Mouse (Mus musculus): ENCODE results near the gene Zfp3. TPM values are rescaled to one million over a fixed set of nuclear protein-coding genes. Genes with fewer than 3 reads are reported as not detected.

The Zfp3 gene
- 3.5 TPM for polyA plus RNA-seq (2014; fragmentation: Illumina TruSeq; extraction: RNeasy Lipid Tissue Mini Kit (QIAGEN cat#74804); ENCODE audit: low read depth, low replicate concordance)

DNA sequence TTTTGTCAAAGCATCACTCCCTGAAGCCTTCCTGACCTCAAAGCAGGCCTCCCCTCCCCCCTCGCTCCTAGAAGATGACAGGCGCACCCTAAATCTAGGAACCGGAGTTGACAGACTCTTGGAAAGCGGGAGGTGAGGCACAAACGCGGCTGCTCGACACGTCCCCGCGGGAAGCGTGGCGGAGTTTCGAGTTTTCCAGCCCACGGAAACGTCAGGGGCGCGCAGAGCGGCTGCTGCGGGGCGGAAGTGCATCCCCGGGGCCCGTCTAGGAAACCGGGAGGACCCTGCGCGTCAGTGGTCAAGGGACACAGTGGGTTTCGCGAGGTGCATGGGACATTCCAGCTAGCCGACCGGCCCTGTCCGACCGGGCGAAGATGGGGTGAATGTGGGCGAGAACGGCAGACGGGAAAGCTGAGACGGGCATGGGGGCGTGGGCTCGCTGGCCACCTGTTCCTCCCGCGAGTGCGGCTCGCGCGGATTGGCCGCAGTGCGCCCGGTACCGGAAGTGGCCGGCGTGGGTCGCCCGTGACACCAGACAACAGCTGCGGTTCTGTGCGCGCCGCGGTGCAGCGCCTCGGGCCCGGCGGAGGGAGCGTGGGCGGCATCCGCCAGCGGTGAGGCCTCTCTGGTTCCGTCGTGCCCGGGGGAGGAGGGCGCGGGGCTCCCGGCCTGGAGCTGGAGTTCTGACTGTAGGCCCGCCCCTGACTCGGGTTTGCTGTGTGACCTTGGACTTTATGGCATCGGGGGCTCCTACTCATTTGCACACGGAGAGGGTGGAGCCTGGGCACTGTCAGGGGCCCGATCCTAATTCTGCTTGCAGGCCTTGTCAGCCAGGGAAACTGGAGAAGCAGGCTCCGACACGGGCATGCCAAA, at the start of gene Zfp3:
Gene Zfp3, plus strand, starts transcription at position 274 of the 873 bp plus-strand sequence.

DNA sequence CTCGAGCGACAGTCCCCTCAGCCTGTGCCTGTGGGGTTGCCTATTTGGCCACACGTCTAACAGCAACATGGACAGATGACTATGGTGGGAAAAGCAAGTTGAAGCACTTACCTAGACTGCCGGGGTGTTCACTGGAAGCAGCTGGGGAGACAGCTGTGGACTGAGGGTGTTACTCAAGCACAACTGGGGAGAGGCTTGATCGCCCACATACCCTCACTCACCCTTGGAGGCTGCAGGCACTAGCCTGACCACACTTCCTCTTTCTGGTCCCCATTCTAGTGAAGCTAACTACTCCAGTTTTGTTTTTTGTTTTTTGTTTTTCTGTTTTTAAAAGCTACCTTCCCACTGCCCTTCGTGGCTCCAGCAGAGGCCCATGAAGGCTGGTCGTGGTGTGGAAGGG, 48.4 kb downstream of the Zfp3 start, which contains the start of gene Scimp:
Gene Scimp, minus strand, starts transcription at position 222 of the 400 bp plus-strand sequence.

Other genes starting within 250 kb of the Zfp3 start
- not detected for gene Vmo1, start 249.6 kb upstream of the Zfp3 start, polyA plus RNA-seq (2014; fragmentation: Illumina TruSeq; extraction: RNeasy Lipid Tissue Mini Kit (QIAGEN cat#74804); ENCODE audit: low read depth, low replicate concordance)
- not detected for gene Gltpd2, start 245.0 kb upstream of the Zfp3 start, polyA plus RNA-seq (2014; fragmentation: Illumina TruSeq; extraction: RNeasy Lipid Tissue Mini Kit (QIAGEN cat#74804); ENCODE audit: low read depth, low replicate concordance)
- 19.2 TPM for gene Psmb6, start 238.8 kb upstream of the Zfp3 start, polyA plus RNA-seq (2014; fragmentation: Illumina TruSeq; extraction: RNeasy Lipid Tissue Mini Kit (QIAGEN cat#74804); ENCODE audit: low read depth, low replicate concordance)
- gene Gm40193, start 231.3 kb upstream of the Zfp3 start, polyA plus RNA-seq (2014; fragmentation: Illumina TruSeq; extraction: RNeasy Lipid Tissue Mini Kit (QIAGEN cat#74804); ENCODE audit: low read depth, low replicate concordance) = not detected
- 0.89 TPM for gene Pld2, start 224.1 kb upstream of the Zfp3 start, polyA plus RNA-seq (2014; fragmentation: Illumina TruSeq; extraction: RNeasy Lipid Tissue Mini Kit (QIAGEN cat#74804); ENCODE audit: low read depth, low replicate concordance)
- gene Mink1, start 201.3 kb upstream of the Zfp3 start, polyA plus RNA-seq (2014; fragmentation: Illumina TruSeq; extraction: RNeasy Lipid Tissue Mini Kit (QIAGEN cat#74804); ENCODE audit: low read depth, low replicate concordance) = 4.5 TPM
- not detected for gene 4930544D05Rik, start 148.4 kb upstream of the Zfp3 start, polyA plus RNA-seq (2014; fragmentation: Illumina TruSeq; extraction: RNeasy Lipid Tissue Mini Kit (QIAGEN cat#74804); ENCODE audit: low read depth, low replicate concordance)
- not detected for gene Chrne, start 145.0 kb upstream of the Zfp3 start, polyA plus RNA-seq (2014; fragmentation: Illumina TruSeq; extraction: RNeasy Lipid Tissue Mini Kit (QIAGEN cat#74804); ENCODE audit: low read depth, low replicate concordance)
- not detected for gene Gp1ba, start 125.1 kb upstream of the Zfp3 start, polyA plus RNA-seq (2014; fragmentation: Illumina TruSeq; extraction: RNeasy Lipid Tissue Mini Kit (QIAGEN cat#74804); ENCODE audit: low read depth, low replicate concordance)
- gene Rnf167, start 117.0 kb upstream of the Zfp3 start, polyA plus RNA-seq (2014; fragmentation: Illumina TruSeq; extraction: RNeasy Lipid Tissue Mini Kit (QIAGEN cat#74804); ENCODE audit: low read depth, low replicate concordance) = 29.6 TPM
- 60.0 TPM for gene Slc25a11, start 116.7 kb upstream of the Zfp3 start, polyA plus RNA-seq (2014; fragmentation: Illumina TruSeq; extraction: RNeasy Lipid Tissue Mini Kit (QIAGEN cat#74804); ENCODE audit: low read depth, low replicate concordance)
- 46.9 TPM for gene Pfn1, start 109.6 kb upstream of the Zfp3 start, polyA plus RNA-seq (2014; fragmentation: Illumina TruSeq; extraction: RNeasy Lipid Tissue Mini Kit (QIAGEN cat#74804); ENCODE audit: low read depth, low replicate concordance)
- 1.1 TPM for gene Eno3, start 107.0 kb upstream of the Zfp3 start, polyA plus RNA-seq (2014; fragmentation: Illumina TruSeq; extraction: RNeasy Lipid Tissue Mini Kit (QIAGEN cat#74804); ENCODE audit: low read depth, low replicate concordance)
- 30.8 TPM for gene Spag7, start 94.8 kb upstream of the Zfp3 start, polyA plus RNA-seq (2014; fragmentation: Illumina TruSeq; extraction: RNeasy Lipid Tissue Mini Kit (QIAGEN cat#74804); ENCODE audit: low read depth, low replicate concordance)
- 0.69 TPM for gene Camta2, start 76.1 kb upstream of the Zfp3 start, polyA plus RNA-seq (2014; fragmentation: Illumina TruSeq; extraction: RNeasy Lipid Tissue Mini Kit (QIAGEN cat#74804); ENCODE audit: low read depth, low replicate concordance)
- 1.6 TPM for gene Inca1, start 64.1 kb upstream of the Zfp3 start, polyA plus RNA-seq (2014; fragmentation: Illumina TruSeq; extraction: RNeasy Lipid Tissue Mini Kit (QIAGEN cat#74804); ENCODE audit: low read depth, low replicate concordance)
- 13.8 TPM for gene Kif1c, start 63.7 kb upstream of the Zfp3 start, polyA plus RNA-seq (2014; fragmentation: Illumina TruSeq; extraction: RNeasy Lipid Tissue Mini Kit (QIAGEN cat#74804); ENCODE audit: low read depth, low replicate concordance)
- gene Scimp, start 48.4 kb downstream of the Zfp3 start, polyA plus RNA-seq (2014; fragmentation: Illumina TruSeq; extraction: RNeasy Lipid Tissue Mini Kit (QIAGEN cat#74804); ENCODE audit: low read depth, low replicate concordance) = 1.7 TPM
- gene Rabep1, start 80.6 kb downstream of the Zfp3 start, polyA plus RNA-seq (2014; fragmentation: Illumina TruSeq; extraction: RNeasy Lipid Tissue Mini Kit (QIAGEN cat#74804); ENCODE audit: low read depth, low replicate concordance) = 60.4 TPM
- gene Nup88, start 205.8 kb downstream of the Zfp3 start, polyA plus RNA-seq (2014; fragmentation: Illumina TruSeq; extraction: RNeasy Lipid Tissue Mini Kit (QIAGEN cat#74804); ENCODE audit: low read depth, low replicate concordance) = 112 TPM
- 10.7 TPM for gene Rpain, start 206.0 kb downstream of the Zfp3 start, polyA plus RNA-seq (2014; fragmentation: Illumina TruSeq; extraction: RNeasy Lipid Tissue Mini Kit (QIAGEN cat#74804); ENCODE audit: low read depth, low replicate concordance)
- 218 TPM for gene C1qbp, start 218.8 kb downstream of the Zfp3 start, polyA plus RNA-seq (2014; fragmentation: Illumina TruSeq; extraction: RNeasy Lipid Tissue Mini Kit (QIAGEN cat#74804); ENCODE audit: low read depth, low replicate concordance)
- gene Dhx33, start 240.2 kb downstream of the Zfp3 start, polyA plus RNA-seq (2014; fragmentation: Illumina TruSeq; extraction: RNeasy Lipid Tissue Mini Kit (QIAGEN cat#74804); ENCODE audit: low read depth, low replicate concordance) = 10.2 TPM